Mouse (Mus musculus) heart, embryonic 13.5 days (tissue): Measurements from ENCODE around the gene Fanca. TPM values are rescaled to one million over a fixed set of nuclear protein-coding genes. Genes with fewer than 3 reads are reported as not detected.
A peak's percentile ranks its signal among the peaks of the same experiment; 100 is the strongest.
"Not testable (repeated sequence)": the region's sequence is repeated elsewhere in the genome, so short reads cannot be mapped to it uniquely, and the experiment has no call there.

ENCODE experiments used
- ATAC-seq: fragments of 200-750 bp; cut with Nextera tagmentation; 2 replicates; pipeline ENCODE4 v1.8.0; 2017; ENCODE audit warnings: moderate TSS enrichment; ENCODE audit not compliant: insufficient number of reproducible peaks, low FRiP score, low TSS enrichment; ENCODE audit errors: extremely low read depth
- H3K27ac ChIP-seq: fragments of 300-500 bp; sonication (generic); replicated peaks from 2 replicates; pipeline ENCODE4 v1.5.1; 2015; ENCODE audit warnings: moderate library complexity, mild to moderate bottlenecking, inconsistent platforms
- H3K27me3 ChIP-seq: fragments of 300-500 bp; sonication (generic); replicated peaks from 2 replicates; pipeline ENCODE4 v1.6.1; 2015; ENCODE audit warnings: mild to moderate bottlenecking, inconsistent platforms
- H3K36me3 ChIP-seq: fragments of 300-500 bp; sonication (generic); 2 replicates; pipeline ENCODE4 v1.6.1; 2015; ENCODE audit warnings: mild to moderate bottlenecking, inconsistent platforms
- H3K4me1 ChIP-seq: fragments of 300-500 bp; sonication (generic); 2 replicates; pipeline ENCODE4 v1.6.1; 2015; ENCODE audit warnings: inconsistent platforms
- H3K4me2 ChIP-seq: fragments of 300-500 bp; sonication (generic); 2 replicates; pipeline ENCODE4 v1.6.1; 2015; ENCODE audit warnings: inconsistent platforms, mild to moderate bottlenecking, moderate library complexity
- H3K4me3 ChIP-seq: fragments of 300-500 bp; sonication (generic); 2 replicates; pipeline ENCODE4 v1.5.1; 2015; ENCODE audit warnings: moderate library complexity, mild to moderate bottlenecking, inconsistent platforms
- H3K9ac ChIP-seq: fragments of 300-500 bp; sonication (generic); 2 replicates; pipeline ENCODE4 v1.6.1; 2015; ENCODE audit warnings: inconsistent platforms, mild to moderate bottlenecking, moderate library complexity
- H3K9me3 ChIP-seq: fragments of 300-500 bp; sonication (generic); 2 replicates; pipeline ENCODE4 v1.6.1; 2016; ENCODE audit warnings: inconsistent platforms
- WGBS: fragments of 180-500 bp; shearing (Covaris S2); methylation state at CpG from one replicate; pipeline ENCODE4 v1.1.7; 2015; ENCODE audit warnings: mixed read lengths; 5-methylcytosine and 5-hydroxymethylcytosine counted together
- polyA plus RNA-seq: library from polyadenylated mRNA; unstranded; fragments of >200 nt; fragmentation: Nextera tagmentation; extraction: Ambion mirVana; gene quantifications from 2 replicates; pipeline ENCODE4 v1.2.1, GENCODE M21; 2015

The Fanca gene
- polyA plus RNA-seq, 1 experiment from 2014 or later = 17.5 TPM

DNA sequence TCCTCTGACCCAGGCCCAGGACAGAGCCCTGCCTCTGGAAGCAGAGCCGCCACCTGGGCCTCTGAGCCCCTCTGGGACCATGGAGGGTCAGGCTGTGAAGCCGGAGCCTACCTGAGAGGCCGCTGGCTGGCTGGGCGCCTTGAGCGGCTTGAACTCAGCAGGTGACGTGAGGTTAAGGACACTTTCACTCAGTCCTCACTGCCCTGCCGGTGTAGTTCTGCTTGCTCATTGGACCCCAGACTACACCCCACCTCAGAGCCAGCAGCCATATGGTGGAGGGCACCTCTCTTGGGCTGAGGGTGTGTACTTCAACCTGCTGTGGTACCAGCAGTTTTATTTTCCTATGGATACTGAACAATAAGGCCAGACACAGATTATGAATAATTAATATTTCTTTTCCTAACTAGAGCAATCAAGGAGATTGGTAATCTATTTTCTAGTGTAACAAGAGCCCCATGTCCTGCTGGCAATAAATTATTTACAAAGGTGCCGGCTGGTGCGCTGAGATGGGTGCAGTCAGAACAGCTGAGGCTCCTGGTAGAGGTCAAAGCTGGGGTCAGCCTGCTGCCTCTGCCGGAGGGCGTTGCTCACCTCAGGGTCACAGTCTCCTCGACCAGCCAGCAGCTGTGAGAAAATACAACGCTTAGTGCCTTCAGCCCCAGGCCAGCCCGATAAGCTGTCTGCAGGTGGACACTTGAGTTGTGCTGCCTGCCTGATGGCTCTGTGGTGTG is 50.3 kb downstream of the Fanca start:
- Histone ChIP-seq H3K36me3 (peaks cover 84% of the 10 kb centered on the region), H3K4me3 (no peak overlapping the region), H3K27ac (0 out of 2 replicates have a peak overlapping the region, but pooled peaks have one; percentile 8), H3K27me3 (no peaks in the 10 kb centered on the region), H3K4me1 (no peaks in the 10 kb centered on the region), H3K9me3 (no peaks in the 10 kb centered on the region), H3K4me2 (no peak overlapping the region), H3K9ac (no peak overlapping the region)
- no peak; the same call in 1 of the 2 replicates for ATAC-seq
- WGBS = 76% methylated on average over 14 of the region's 14 CpGs

DNA sequence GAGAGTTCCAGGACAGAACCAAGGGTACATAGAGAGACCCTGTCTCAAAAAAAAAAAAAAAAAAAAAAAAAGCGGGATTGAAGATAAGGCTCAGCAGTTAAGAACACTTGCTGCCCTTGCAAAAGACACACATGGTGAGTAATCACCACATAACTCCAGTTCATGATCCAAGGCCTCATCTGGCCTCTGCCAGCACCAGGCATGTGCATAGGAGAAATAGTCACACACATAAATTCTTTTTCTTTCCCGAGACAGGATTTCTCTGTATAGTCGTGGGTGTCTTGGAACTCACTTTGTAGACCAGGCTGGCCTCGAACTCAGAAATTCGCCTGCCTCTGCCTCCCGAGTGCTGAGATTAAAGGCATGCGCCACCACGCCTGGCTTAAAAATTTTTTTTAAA is 60.8 kb downstream of the Fanca start:
- H3K4me3 ChIP-seq, H3K27ac ChIP-seq, H3K4me2 ChIP-seq, ATAC-seq, H3K27me3 ChIP-seq, H3K9me3 ChIP-seq, H3K9ac ChIP-seq: not testable (repeated sequence)
- H3K4me1 ChIP-seq = peaks cover 24% of the 10 kb centered on the region
- 83% methylated on average over 8 of the region's 8 CpGs for WGBS
- H3K36me3 ChIP-seq = peaks cover 64% of the 10 kb centered on the region

- no peaks in the 10 kb centered on the region for H3K27me3 ChIP-seq
- H3K4me1 ChIP-seq = peaks cover 27% of the 10 kb centered on the region
- no peak overlapping the region for H3K27ac ChIP-seq
- ATAC-seq = no peak
- H3K9me3 ChIP-seq = no peaks in the 10 kb centered on the region
- no peak overlapping the region for H3K9ac ChIP-seq
- H3K4me2 ChIP-seq = no peak overlapping the region
- H3K4me3 ChIP-seq = no peak overlapping the region
- 84% methylated on average over 3 of the region's 3 CpGs for WGBS
- peaks cover 60% of the 10 kb centered on the region for H3K36me3 ChIP-seq
Observed at GRCm38 (mm10) chr8:123257114-123257513, 61.3 kb downstream of the Fanca start.

GRCm38 (mm10) chr8:123255170-123255569 is 63.2 kb downstream of the Fanca start:
- 63% methylated on average over 6 of the region's 6 CpGs for WGBS

DNA sequence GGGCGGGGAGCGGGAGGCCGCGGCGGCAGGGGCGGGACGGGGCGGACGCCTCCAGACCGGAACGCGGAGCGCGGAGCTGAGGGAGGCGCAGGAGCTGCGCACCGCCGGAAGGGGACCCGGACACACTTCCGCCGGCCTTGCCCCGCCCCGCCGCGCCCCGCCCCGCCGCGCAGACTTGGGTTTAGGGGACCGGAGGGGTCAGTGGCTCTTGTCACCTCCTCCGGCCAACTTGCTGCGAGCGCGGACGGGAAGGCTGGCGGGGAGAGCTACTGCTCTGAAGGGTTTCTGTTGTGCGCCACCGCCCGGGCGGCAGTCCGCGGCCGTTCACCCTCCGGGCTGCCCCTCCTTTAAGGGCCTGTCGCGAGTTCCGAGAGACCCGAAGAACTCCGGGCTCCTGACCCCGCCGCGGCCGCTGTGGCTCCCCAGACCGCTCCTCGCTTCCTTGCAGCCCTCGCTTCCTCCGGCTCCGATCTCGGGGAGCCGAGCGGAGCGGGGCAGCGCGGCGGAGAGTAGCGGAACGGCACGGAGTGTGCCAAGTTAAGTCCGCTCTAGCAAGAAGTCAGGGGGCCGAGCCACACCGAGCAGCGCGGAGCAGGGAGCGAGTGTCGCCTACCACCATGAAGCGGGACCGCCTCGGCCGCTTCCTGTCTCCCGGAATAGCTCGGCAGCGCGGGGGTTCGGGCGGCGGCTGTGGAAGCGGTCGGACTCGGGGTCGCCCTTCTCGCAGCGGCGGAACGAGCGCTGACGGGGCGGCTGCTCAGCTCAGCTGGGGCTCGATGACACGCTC is 64.1 kb downstream of the Fanca start, which contains the start of the genes Zfp276 and Vps9d1:
TSS of gene Zfp276 (plus strand) at position 97 of the 787 bp plus-strand sequence.
TSS of gene Vps9d1 (minus strand) at position 250 of the 787 bp plus-strand sequence.
- Histone ChIP-seq H3K4me2 (peak within 1 kb of the TSS; percentile 96), H3K27ac (peak within 1 kb of the TSS; percentile 90), H3K9me3 (no peaks in the 10 kb centered on the region), H3K4me1 (peaks cover 27% of the 10 kb centered on the region), H3K9ac (peak within 1 kb of the TSS; percentile 98), H3K4me3 (peak within 1 kb of the TSS; percentile 88), H3K36me3 (peaks cover 64% of the 10 kb centered on the region), H3K27me3 (no peaks in the 10 kb centered on the region)
- WGBS = under 1% methylated on average over 79 of the region's 99 CpGs
- ATAC-seq = peak; percentile 88

More at GRCm38 (mm10) chr8:123255170-123255569, 63.2 kb downstream of the Fanca start:
- peaks cover 64% of the 10 kb centered on the region for H3K36me3 ChIP-seq
- H3K27me3 ChIP-seq = no peaks in the 10 kb centered on the region
- peak overlapping the region; percentile 88 for H3K4me3 ChIP-seq
- H3K9ac ChIP-seq = peak overlapping the region; percentile 98
- H3K4me2 ChIP-seq = peak overlapping the region; percentile 96
- ATAC-seq = no peak
- no peak overlapping the region for H3K27ac ChIP-seq
- H3K4me1 ChIP-seq = peaks cover 27% of the 10 kb centered on the region
- H3K9me3 ChIP-seq = no peaks in the 10 kb centered on the region

GRCm38 (mm10) chr8:123253451-123254098 is 64.8 kb downstream of the Fanca start:
- peak overlapping the region; percentile 96 for H3K4me2 ChIP-seq
- H3K9me3 ChIP-seq = no peaks in the 10 kb centered on the region
- H3K4me3 ChIP-seq = peak overlapping the region; percentile 88
- under 1% methylated on average over 30 of the region's 40 CpGs for WGBS
- H3K27me3 ChIP-seq = no peaks in the 10 kb centered on the region
- ATAC-seq = peak; percentile 6; the same call in 1 of the 2 replicates
- peaks cover 27% of the 10 kb centered on the region for H3K4me1 ChIP-seq
- H3K36me3 ChIP-seq = peaks cover 64% of the 10 kb centered on the region
- H3K27ac ChIP-seq = peak overlapping the region; percentile 90
- peak overlapping the region; percentile 98 for H3K9ac ChIP-seq

- H3K4me3 ChIP-seq = peak overlapping the region; percentile 88
- peak overlapping the region; percentile 96 for H3K4me2 ChIP-seq
- no peak for ATAC-seq
- H3K27me3 ChIP-seq = no peaks in the 10 kb centered on the region
- H3K9me3 ChIP-seq = no peaks in the 10 kb centered on the region
- H3K9ac ChIP-seq = peak overlapping the region; percentile 98
- 48% methylated on average over 4 of the region's 4 CpGs for WGBS
- H3K36me3 ChIP-seq = peaks cover 64% of the 10 kb centered on the region
- H3K4me1 ChIP-seq = peaks cover 27% of the 10 kb centered on the region
- H3K27ac ChIP-seq = peak overlapping the region; percentile 90; the same call in 1 of the 2 replicates
Observed at GRCm38 (mm10) chr8:123252925-123253324, 65.5 kb downstream of the Fanca start.

DNA sequence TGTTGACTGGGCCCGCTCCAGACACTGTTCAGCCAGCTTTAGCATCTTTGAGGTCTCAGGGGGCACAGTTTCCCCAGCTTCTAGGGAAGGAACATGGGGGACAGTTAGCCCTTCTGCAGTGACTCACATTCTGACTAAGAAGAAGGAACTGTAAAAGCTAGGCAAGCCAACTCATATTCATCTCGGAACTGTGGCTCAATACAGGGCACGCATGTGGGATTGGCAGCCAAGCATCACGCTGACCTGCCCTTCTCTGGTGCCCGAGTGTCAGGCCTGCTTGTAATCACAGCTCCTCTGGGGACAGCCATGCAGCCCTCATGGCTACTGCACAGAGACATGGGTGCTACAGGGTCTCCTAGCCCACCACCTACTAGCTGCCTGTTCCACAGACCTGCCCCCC is 67.4 kb downstream of the Fanca start:
- H3K36me3 ChIP-seq = peaks cover 64% of the 10 kb centered on the region

GRCm38 (mm10) chr8:123248596-123248995 is 69.8 kb downstream of the Fanca start:
- no peak overlapping the region for H3K27ac ChIP-seq
- H3K4me3 ChIP-seq = no peak overlapping the region
- H3K4me2 ChIP-seq = no peak overlapping the region
- H3K9me3 ChIP-seq = no peaks in the 10 kb centered on the region
- no peak for ATAC-seq
- peaks cover 83% of the 10 kb centered on the region for H3K36me3 ChIP-seq
- H3K9ac ChIP-seq = no peak overlapping the region
- H3K4me1 ChIP-seq = peaks cover 12% of the 10 kb centered on the region
- 91% methylated on average over 8 of the region's 8 CpGs for WGBS
- H3K27me3 ChIP-seq = no peaks in the 10 kb centered on the region

More for the DNA sequence above, 67.4 kb downstream of the Fanca start:
- no peak for ATAC-seq
- Histone ChIP-seq H3K9ac (no peak overlapping the region), H3K4me2 (no peak overlapping the region), H3K9me3 (no peaks in the 10 kb centered on the region), H3K27me3 (no peaks in the 10 kb centered on the region), H3K27ac (no peak overlapping the region), H3K4me1 (peaks cover 24% of the 10 kb centered on the region), H3K4me3 (no peak overlapping the region)
- 89% methylated on average over 5 of the region's 5 CpGs for WGBS

DNA sequence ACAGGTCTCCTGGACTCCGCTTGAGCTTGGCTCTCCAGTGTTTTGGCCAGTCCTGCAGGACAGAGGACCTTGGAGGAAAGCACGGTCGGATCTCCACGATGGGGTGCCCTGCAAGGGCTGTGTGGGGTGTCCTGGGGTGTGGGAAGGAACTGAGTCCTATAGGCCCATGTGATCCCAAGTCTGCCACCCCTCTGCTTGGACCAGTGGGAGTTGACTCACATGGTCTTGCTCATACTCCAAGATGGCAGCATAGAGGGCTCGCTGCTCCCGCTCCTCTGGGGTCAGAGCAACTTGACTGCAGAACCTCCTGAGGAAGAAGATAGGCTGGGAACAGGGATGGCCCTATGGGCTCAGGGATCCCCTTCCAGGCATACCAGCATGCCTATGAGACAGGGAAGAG is 70.6 kb downstream of the Fanca start:
- Histone ChIP-seq H3K27ac (no peak overlapping the region), H3K4me2 (no peak overlapping the region), H3K36me3 (peaks cover 91% of the 10 kb centered on the region), H3K27me3 (no peaks in the 10 kb centered on the region), H3K9me3 (no peaks in the 10 kb centered on the region), H3K9ac (no peak overlapping the region), H3K4me1 (peaks cover 5% of the 10 kb centered on the region), H3K4me3 (no peak overlapping the region)
- WGBS = over 99% methylated on average over 6 of the region's 6 CpGs
- ATAC-seq = no peak

DNA sequence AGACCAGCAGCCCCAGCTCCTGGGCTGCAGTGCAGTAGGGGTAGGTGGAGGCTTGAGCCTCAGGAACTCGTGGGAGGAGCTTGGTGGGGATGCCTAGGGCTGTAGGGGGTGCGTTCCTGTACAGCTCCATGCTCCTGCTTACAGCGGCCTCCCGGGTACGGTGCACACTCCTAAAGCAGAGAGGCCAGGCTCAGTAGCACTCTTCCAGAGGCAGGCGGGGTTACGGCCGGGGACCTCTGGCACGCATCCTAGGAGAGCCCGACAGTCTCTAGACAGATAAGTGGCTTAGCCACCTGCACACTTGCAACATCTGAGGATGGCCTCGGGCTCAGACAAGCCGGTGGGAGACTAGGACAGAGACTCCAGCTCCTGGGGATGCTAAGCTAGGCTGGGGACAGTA is 72.8 kb downstream of the Fanca start:
- no peak for ATAC-seq
- no peaks in the 10 kb centered on the region for H3K27me3 ChIP-seq
- H3K4me3 ChIP-seq = no peak overlapping the region
- no peaks in the 10 kb centered on the region for H3K9me3 ChIP-seq
- no peaks in the 10 kb centered on the region for H3K4me1 ChIP-seq
- no peak overlapping the region for H3K27ac ChIP-seq
- 79% methylated on average over 12 of the region's 12 CpGs for WGBS
- peaks cover 89% of the 10 kb centered on the region for H3K36me3 ChIP-seq
- H3K9ac ChIP-seq = no peak overlapping the region
- H3K4me2 ChIP-seq = no peak overlapping the region
